Mouse (Mus musculus) neural tube, embryonic 15.5 days (tissue): Measurements from ENCODE around the gene Ryr1. TPM values are rescaled to one million over a fixed set of nuclear protein-coding genes. Genes with fewer than 3 reads are reported as not detected.
A peak's percentile ranks its signal among the peaks of the same experiment; 100 is the strongest.
"Not testable (repeated sequence)": the region's sequence is repeated elsewhere in the genome, so short reads cannot be mapped to it uniquely, and the experiment has no call there.

Source experiments
- ATAC-seq: fragments of 200-750 bp; cut with Nextera tagmentation; 2 replicates; pipeline ENCODE4 v1.8.0; 2017; ENCODE audit warnings: mild to moderate bottlenecking, moderate TSS enrichment, moderate library complexity; ENCODE audit not compliant: low FRiP score
- H3K27ac ChIP-seq: fragments of 300-500 bp; sonication (generic); replicated peaks from 2 replicates; pipeline ENCODE4 v1.5.1; 2015; ENCODE audit warnings: mild to moderate bottlenecking, inconsistent platforms
- H3K27me3 ChIP-seq: fragments of 300-500 bp; sonication (generic); replicated peaks from 2 replicates; pipeline ENCODE4 v1.6.1; 2015; ENCODE audit warnings: inconsistent platforms
- H3K36me3 ChIP-seq: fragments of 300-500 bp; sonication (generic); 2 replicates; pipeline ENCODE4 v1.6.1; 2015; ENCODE audit warnings: inconsistent platforms
- H3K4me1 ChIP-seq: fragments of 300-500 bp; sonication (generic); 2 replicates; pipeline ENCODE4 v1.6.1; 2015; ENCODE audit warnings: inconsistent platforms
- H3K4me2 ChIP-seq: fragments of 300-500 bp; sonication (generic); 2 replicates; pipeline ENCODE4 v1.6.1; 2015; ENCODE audit warnings: inconsistent platforms, mild to moderate bottlenecking, moderate library complexity
- H3K4me3 ChIP-seq: fragments of 300-500 bp; sonication (generic); replicated peaks from 2 replicates; pipeline ENCODE4 v1.5.1; 2015; ENCODE audit warnings: mild to moderate bottlenecking, inconsistent platforms
- H3K9ac ChIP-seq: fragments of 300-500 bp; sonication (generic); replicated peaks from 2 replicates; pipeline ENCODE4 v1.6.1; 2015; ENCODE audit warnings: mild to moderate bottlenecking, inconsistent platforms
- H3K9me3 ChIP-seq: fragments of 300-500 bp; sonication (generic); replicated peaks from 2 replicates; pipeline ENCODE4 v1.6.1; 2016; ENCODE audit warnings: inconsistent platforms
- WGBS: fragments of 180-500 bp; shearing (Covaris S2); methylation state at CpG from one replicate; pipeline ENCODE4 v1.1.7; 2015; ENCODE audit warnings: mixed read lengths; 5-methylcytosine and 5-hydroxymethylcytosine counted together
- polyA plus RNA-seq: library from polyadenylated mRNA; unstranded; fragments of >200 nt; fragmentation: Nextera tagmentation; extraction: Ambion mirVana; gene quantifications from 2 replicates; pipeline ENCODE4 v1.2.1, GENCODE M21; 2015

Ryr1 gene
- polyA plus RNA-seq, 1 experiment from 2014 or later = 13.4 TPM

GRCm38 (mm10) chr7:28981651-28982273, 143.2 kb downstream of the Ryr1 start, which contains the start of the genes Eif3k and Map4k1:
Eif3k (minus strand) TSS chr7:28981864.
Map4k1 (plus strand) TSS chr7:28982050.
- H3K36me3 ChIP-seq = peaks cover 27% of the 10 kb centered on the region
- H3K4me2 ChIP-seq = peak within 1 kb of the TSS; percentile 91
- peaks cover 21% of the 10 kb centered on the region for H3K4me1 ChIP-seq
- peak within 1 kb of the TSS; percentile 64 for H3K9ac ChIP-seq
- peak within 1 kb of the TSS; percentile 79 for H3K27ac ChIP-seq
- WGBS = under 1% methylated on average over 36 of the region's 36 CpGs
- no peaks in the 10 kb centered on the region for H3K9me3 ChIP-seq
- H3K27me3 ChIP-seq = no peaks in the 10 kb centered on the region
- peak within 1 kb of the TSS; percentile 64 for H3K4me3 ChIP-seq
- peak; percentile 95 for ATAC-seq

GRCm38 (mm10) chr7:28977556-28977955, 147.4 kb downstream of the Ryr1 start:
- 89% methylated on average over 9 of the region's 9 CpGs for WGBS
- ATAC-seq = no peak
- peaks cover 57% of the 10 kb centered on the region for H3K36me3 ChIP-seq
- H3K9ac ChIP-seq = no peak overlapping the region
- no peak overlapping the region for H3K27ac ChIP-seq
- H3K4me3 ChIP-seq = no peak overlapping the region
- no peak overlapping the region for H3K4me2 ChIP-seq
- H3K9me3 ChIP-seq = no peaks in the 10 kb centered on the region
- H3K4me1 ChIP-seq = peaks cover 16% of the 10 kb centered on the region
- no peaks in the 10 kb centered on the region for H3K27me3 ChIP-seq

- no peak for ATAC-seq
- H3K27ac ChIP-seq = no peak overlapping the region
- no peak overlapping the region for H3K9ac ChIP-seq
- peaks cover 60% of the 10 kb centered on the region for H3K36me3 ChIP-seq
- no peaks in the 10 kb centered on the region for H3K4me1 ChIP-seq
- H3K27me3 ChIP-seq = no peaks in the 10 kb centered on the region
- no peak overlapping the region for H3K4me2 ChIP-seq
- 82% methylated on average over 8 of the region's 8 CpGs for WGBS
- no peak overlapping the region for H3K4me3 ChIP-seq
- no peaks in the 10 kb centered on the region for H3K9me3 ChIP-seq
Measured at GRCm38 (mm10) chr7:28973025-28973424, 152.0 kb downstream of the Ryr1 start.

- no peak for ATAC-seq
- Histone ChIP-seq H3K9me3 (no peaks in the 10 kb centered on the region), H3K27me3 (no peaks in the 10 kb centered on the region), H3K4me1 (no peaks in the 10 kb centered on the region), H3K4me2 (no peak overlapping the region), H3K4me3 (no peak overlapping the region), H3K9ac (no peak overlapping the region), H3K27ac (no peak overlapping the region), H3K36me3 (peaks cover 56% of the 10 kb centered on the region)
- WGBS = 71% methylated on average over 8 of the region's 8 CpGs
Measured at GRCm38 (mm10) chr7:28972542-28972985, 152.4 kb downstream of the Ryr1 start.

GRCm38 (mm10) chr7:28971770-28972269, 153.2 kb downstream of the Ryr1 start:
- WGBS = 93% methylated on average over 6 of the region's 6 CpGs
- no peak for ATAC-seq
- H3K9ac ChIP-seq = no peak overlapping the region

GRCm38 (mm10) chr7:28971029-28971428, 153.9 kb downstream of the Ryr1 start:
- Histone ChIP-seq H3K9me3 (no peaks in the 10 kb centered on the region), H3K27ac (no peak overlapping the region), H3K36me3 (peaks cover 40% of the 10 kb centered on the region), H3K4me2 (no peak overlapping the region), H3K4me1 (no peaks in the 10 kb centered on the region), H3K4me3 (no peak overlapping the region), H3K27me3 (no peaks in the 10 kb centered on the region), H3K9ac (no peak overlapping the region)
- WGBS = 89% methylated on average over 7 of the region's 7 CpGs
- no peak for ATAC-seq

More at GRCm38 (mm10) chr7:28971770-28972269, 153.2 kb downstream of the Ryr1 start:
- Histone ChIP-seq H3K27ac (no peak overlapping the region), H3K9me3 (no peaks in the 10 kb centered on the region), H3K27me3 (no peaks in the 10 kb centered on the region), H3K4me2 (no peak overlapping the region), H3K36me3 (peaks cover 48% of the 10 kb centered on the region), H3K4me3 (no peak overlapping the region), H3K4me1 (no peaks in the 10 kb centered on the region)

- ATAC-seq = no peak
- Histone ChIP-seq H3K4me1 (no peaks in the 10 kb centered on the region), H3K4me2 (no peak overlapping the region), H3K9ac (no peak overlapping the region), H3K9me3 (no peaks in the 10 kb centered on the region), H3K36me3 (peaks cover 37% of the 10 kb centered on the region), H3K27me3 (no peaks in the 10 kb centered on the region), H3K4me3 (no peak overlapping the region), H3K27ac (no peak overlapping the region)
- WGBS = 79% methylated on average over 12 of the region's 12 CpGs
Measured at GRCm38 (mm10) chr7:28969672-28970394, 155.1 kb downstream of the Ryr1 start.

- peaks cover 31% of the 10 kb centered on the region for H3K36me3 ChIP-seq
- ATAC-seq = no peak
- 82% methylated on average over 1 of the region's 1 CpGs for WGBS
Measured at GRCm38 (mm10) chr7:28969271-28969670, 155.7 kb downstream of the Ryr1 start.

GRCm38 (mm10) chr7:28968120-28968519, 156.9 kb downstream of the Ryr1 start:
- peaks cover 20% of the 10 kb centered on the region for H3K36me3 ChIP-seq
- not testable (repeated sequence) for H3K4me3 ChIP-seq, H3K27me3 ChIP-seq, H3K9ac ChIP-seq, ATAC-seq, H3K4me1 ChIP-seq, H3K9me3 ChIP-seq, H3K4me2 ChIP-seq, H3K27ac ChIP-seq
- 95% methylated on average over 8 of the region's 8 CpGs for WGBS

More at GRCm38 (mm10) chr7:28969271-28969670, 155.7 kb downstream of the Ryr1 start:
- Histone ChIP-seq H3K4me3 (no peak overlapping the region), H3K9me3 (no peaks in the 10 kb centered on the region), H3K27me3 (no peaks in the 10 kb centered on the region), H3K9ac (no peak overlapping the region), H3K27ac (no peak overlapping the region), H3K4me1 (no peaks in the 10 kb centered on the region), H3K4me2 (no peak overlapping the region)

- Histone ChIP-seq H3K27me3 (no peaks in the 10 kb centered on the region), H3K4me1 (peaks cover 4% of the 10 kb centered on the region; the same call in 1 of the 2 replicates), H3K9ac (no peak overlapping the region), H3K27ac (no peak overlapping the region), H3K4me2 (no peak overlapping the region), H3K4me3 (no peak overlapping the region), H3K36me3 (peaks cover 14% of the 10 kb centered on the region), H3K9me3 (no peaks in the 10 kb centered on the region)
- 70% methylated on average over 4 of the region's 4 CpGs for WGBS
- no peak for ATAC-seq
Measured at GRCm38 (mm10) chr7:28966751-28967505, 158.1 kb downstream of the Ryr1 start.

- H3K4me3 ChIP-seq = no peak overlapping the region
- no peak overlapping the region for H3K27ac ChIP-seq
- H3K36me3 ChIP-seq = peaks cover 6% of the 10 kb centered on the region
- H3K4me2 ChIP-seq = no peak overlapping the region
- no peak overlapping the region for H3K9ac ChIP-seq
- H3K4me1 ChIP-seq = peaks cover 8% of the 10 kb centered on the region
- no peaks in the 10 kb centered on the region for H3K9me3 ChIP-seq
- ATAC-seq = no peak
- H3K27me3 ChIP-seq = no peaks in the 10 kb centered on the region
- 84% methylated on average over 4 of the region's 5 CpGs for WGBS
Measured at GRCm38 (mm10) chr7:28966181-28966580, 158.8 kb downstream of the Ryr1 start.
